Mouse (Mus musculus): ENCODE measurements around the gene B230217C12Rik.

GRCm38 (mm10) chr11:97821401-97822064, 19.0 kb upstream of the B230217C12Rik start:
- no peak for TF ChIP-seq CTCF (IDR thresholded peaks at IDR 0.05; ENCODE audit: control insufficient read depth, insufficient read depth, insufficient replicate concordance, low read depth, low read length)
- no peak for TF ChIP-seq POLR2A (IDR thresholded peaks at IDR 0.05; ENCODE audit: control insufficient read depth, low read depth, low read length)

All from testis, adult 2 months (tissue).